Mouse (Mus musculus) adrenal gland, postnatal 36 days (tissue): Measurements from ENCODE around the gene Mrps2. TPM values are rescaled to one million over a fixed set of nuclear protein-coding genes. Genes with fewer than 3 reads are reported as not detected.

ENCODE experiments used
- DNase-seq, 2 experiments: peaks; one replicate each; pipeline ENCODE4 v3.0.0; 2021; ENCODE audit warnings: mixed read lengths in 1 of 2
- total RNA-seq, 2 experiments: library from RNA; stranded (reverse); gene quantifications; 2 replicates each; pipeline ENCODE4 v1.2.3; 2021

The Mrps2 gene
- total RNA-seq, 2 experiments from 2014 or later, result 51.1 to 56.2 TPM

- DNase-seq, result no peak
Observed at GRCm38 (mm10) chr2:28520581-28520980, 52.7 kb downstream of the Mrps2 start.

Other genes starting within 250 kb of the Mrps2 start
- gene Ppp1r26, start 21.3 kb upstream of the Mrps2 start, total RNA-seq, result 1 to 10 TPM; 5.1 to 5.6 TPM
- gene 1700007K13Rik, start 1.7 kb upstream of the Mrps2 start, total RNA-seq, result not detected
- 1 to 10 TPM; 3.7 to 4.3 TPM for gene Gbgt1, start 28.8 kb downstream of the Mrps2 start, total RNA-seq
- 1 to 10 TPM; 2.6 to 3.3 TPM for gene Gm10134, start 38.0 kb downstream of the Mrps2 start, total RNA-seq
- gene Ralgds, start 45.1 kb downstream of the Mrps2 start, total RNA-seq, result 10 to 100 TPM; 23.3 to 27.9 TPM
- gene Cel, start 95.3 kb downstream of the Mrps2 start, total RNA-seq, result not detected
- gene Gtf3c5, start 115.7 kb downstream of the Mrps2 start, total RNA-seq, result 10 to 100 TPM; 17.5 to 19.5 TPM
- not detected for gene Gfi1b, start 153.9 kb downstream of the Mrps2 start, total RNA-seq
- 10 to 100 TPM; 17.6 to 19.6 TPM for gene Tsc1, start 173.2 kb downstream of the Mrps2 start, total RNA-seq
- gene Spaca9, start 231.7 kb downstream of the Mrps2 start, total RNA-seq, result under 1 TPM; 0.53 to 0.59 TPM
- gene Ak8, start 232.1 kb downstream of the Mrps2 start, total RNA-seq, result under 1 TPM; 0.63 to 0.82 TPM